ENCODE assay signal across 11 mouse cellular contexts in the genomic region with DNA sequence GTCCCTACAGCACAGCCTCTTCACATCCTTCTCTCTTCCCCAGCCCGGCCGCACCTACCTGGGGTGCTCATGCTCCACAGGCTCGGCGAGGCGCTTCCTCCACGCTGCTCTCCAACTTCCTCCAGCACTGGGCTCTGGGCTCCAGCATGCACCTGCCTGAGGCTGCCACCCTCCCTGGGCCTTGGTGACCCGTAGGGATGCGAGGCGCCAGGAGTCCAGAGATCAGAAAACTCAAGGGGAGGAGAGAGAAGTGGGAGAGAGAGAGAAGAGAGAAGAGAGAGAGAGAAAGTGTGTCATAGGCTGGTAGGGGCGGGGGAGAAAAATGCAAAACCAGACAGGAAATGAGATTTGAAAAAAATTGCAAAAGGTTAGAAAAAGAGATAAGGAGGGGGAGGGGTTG. TPM values are rescaled to one million over a fixed set of nuclear protein-coding genes. Genes with fewer than 3 reads are reported as not detected.
DNase-seq lines count a peak whose midpoint lies in the region; ATAC-seq and TF ChIP-seq lines count a peak whose summit lies in the region.
"Had no signal": no experiment of that assay in that cellular context is flagged by ENCODE, and none has a peak within 500 bp of the region (broad histone marks: within the 10 kb centered on the region; RNA-seq: fewer than 3 reads in every experiment).

Gene Card11 (minus strand): TSS at position 234 of the 400 bp plus-strand sequence.

- H3K27ac ChIP-seq in bone marrow, adult 2 months (ENCODE audit: control insufficient read depth, insufficient read depth, low read depth, low read length, poor library complexity), result peak within 1 kb of the TSS; percentile 87
- no peak within 1 kb of the TSS for H3K27ac ChIP-seq in kidney, embryonic 16.5 days (ENCODE audit: low read length)
- H3K27ac ChIP-seq: hindbrain, embryonic 15.5 days; midbrain, embryonic 12.5 days had no signal

- peak within 1 kb of the TSS; percentile 75 for H3K4me3 ChIP-seq in bone marrow, adult 2 months (replicated peaks; ENCODE audit: control insufficient read depth, low read depth, low read length)
- no peak within 1 kb of the TSS for H3K4me3 ChIP-seq in kidney, embryonic 16.5 days (ENCODE audit: low read length)
- H3K4me3 ChIP-seq: hindbrain, embryonic 15.5 days; midbrain, embryonic 12.5 days had no signal

- H3K9ac ChIP-seq in kidney, embryonic 16.5 days (replicated peaks; ENCODE audit: low read length), result no peak within 1 kb of the TSS
- H3K9ac ChIP-seq: hindbrain, embryonic 15.5 days; midbrain, embryonic 12.5 days had no signal

- DNase-seq in CD4-positive, CD25-positive, alpha-beta regulatory T cell, adult 2 months (ENCODE audit: low read depth, low spot score), result peak; percentile 74
- DNase-seq in thymus, adult 18-20 months, result peak; percentile 65 to 71
- no peak for DNase-seq in frontal cortex, postnatal 14 days (ENCODE audit: low spot score in 2 of 2)
- DNase-seq in cerebellum, postnatal 4 days (ENCODE audit: low spot score in 2 of 2), result no peak

- no peaks in the 10 kb centered on the region for H3K36me3 ChIP-seq in kidney, embryonic 16.5 days (ENCODE audit: insufficient read depth, low read length)
- H3K36me3 ChIP-seq: hindbrain, embryonic 15.5 days; midbrain, embryonic 12.5 days had no signal

- no peak for TF ChIP-seq CTCF in bone marrow, adult 2 months (IDR thresholded peaks at IDR 0.05; ENCODE audit: control insufficient read depth, insufficient read depth, low read length)

- no peak within 1 kb of the TSS for H3K4me2 ChIP-seq in kidney, embryonic 16.5 days (replicated peaks; ENCODE audit: low read depth, low read length)
- H3K4me2 ChIP-seq: hindbrain, embryonic 15.5 days; midbrain, embryonic 12.5 days had no signal

- TF ChIP-seq POLR2A in bone marrow, adult 2 months (IDR thresholded peaks at IDR 0.05; ENCODE audit: borderline replicate concordance, control insufficient read depth, low read depth, low read length), result no peak

- ATAC-seq in megakaryocyte progenitor cell, adult 5-6 weeks (replicated peaks; ENCODE audit: poor library complexity), result peak; percentile 52
- no peak for ATAC-seq in kidney, embryonic 16.5 days (ENCODE audit: low FRiP score, low TSS enrichment)
- ATAC-seq: forebrain, embryonic 16.5 days; Patski had no signal

- no peaks in the 10 kb centered on the region for H3K9me3 ChIP-seq in kidney, embryonic 16.5 days (ENCODE audit: low read length)
- H3K9me3 ChIP-seq: hindbrain, embryonic 15.5 days; midbrain, embryonic 12.5 days had no signal

- H3K27me3 ChIP-seq in kidney, embryonic 16.5 days (ENCODE audit: insufficient read depth, low read length), result no peaks in the 10 kb centered on the region
- H3K27me3 ChIP-seq: hindbrain, embryonic 15.5 days; midbrain, embryonic 12.5 days; Patski had no signal

- H3K4me1 ChIP-seq in bone marrow, adult 2 months (ENCODE audit: control insufficient read depth, insufficient read depth, low read length), result peaks cover 1% of the 10 kb centered on the region; the same call in 1 of the 2 replicates
- H3K4me1 ChIP-seq in kidney, embryonic 16.5 days (ENCODE audit: insufficient read depth, low read length), result no peaks in the 10 kb centered on the region
- H3K4me1 ChIP-seq: hindbrain, embryonic 15.5 days; midbrain, embryonic 12.5 days had no signal

- 1% methylated on average over 10 of the region's 10 CpGs for WGBS in bone marrow, adult 2 months
- WGBS in kidney, embryonic 16.5 days, result 62% methylated on average over 10 of the region's 10 CpGs

RNA-seq across cellular contexts. Expression of gene Card11, which starts in this region (rescaled TPM):
- polyA plus RNA-seq in bone marrow, adult 2 months (2011; ENCODE audit: insufficient read depth, insufficient read length, low replicate concordance, missing spikeins), result 10.3 and 18.2 TPM in 2 replicates
- total RNA-seq in megakaryocyte progenitor cell, adult 5-6 weeks (2015), result 0.20 and 0.32 TPM in 2 replicates
- total RNA-seq in megakaryocyte progenitor cell, adult 5-6 weeks (2017), result 0.17 and 0.20 TPM in 2 replicates
- 0.08 and 0.27 TPM in 2 replicates for polyA plus RNA-seq in kidney, embryonic 16.5 days (2015; fragmentation: Nextera tagmentation; extraction: Ambion mirVana)
- polyA plus RNA-seq: Patski had no signal

Comparison
In these comparisons a context has a peak if more than half of its experiments do, and no peak if none do; other contexts are left out.
1. Peak in ATAC-seq in megakaryocyte progenitor cell, adult 5-6 weeks; RNA of the gene not detected or under 1 TPM.
2. DNase-seq: peak in CD4-positive, CD25-positive, alpha-beta regulatory T cell, adult 2 months (single experiment) and thymus, adult 18-20 months (2 of 2); none in frontal cortex, postnatal 14 days (0 of 2) and cerebellum, postnatal 4 days (0 of 2).